Mouse (Mus musculus) kidney, postnatal 0 days (tissue): ENCODE data around the gene Lcn5. TPM values are rescaled to one million over a fixed set of nuclear protein-coding genes. Genes with fewer than 3 reads are reported as not detected.

ENCODE experiments used
- ATAC-seq: fragments of 200-750 bp; cut with Nextera tagmentation; replicated peaks from 2 replicates; pipeline ENCODE4 v1.8.0; 2017; ENCODE audit warnings: low read depth, moderate number of reproducible peaks, moderate TSS enrichment, moderate library complexity; ENCODE audit not compliant: low FRiP score
- DNase-seq: peaks from one replicate; pipeline ENCODE4 v3.0.0-alpha.2; 2016; ENCODE audit warnings: low spot score
- H3K27ac ChIP-seq: fragments of 300-500 bp; sonication (generic); 2 replicates; pipeline ENCODE4 v1.5.1; 2014; ENCODE audit warnings: mild to moderate bottlenecking
- H3K27me3 ChIP-seq: fragments of 300-500 bp; sonication (generic); 2 replicates; pipeline ENCODE4 v1.6.1; 2014; ENCODE audit warnings: low read length, mixed read lengths; ENCODE audit not compliant: insufficient read depth
- H3K36me3 ChIP-seq: fragments of 300-500 bp; sonication (generic); 2 replicates; pipeline ENCODE4 v1.6.1; 2014; ENCODE audit warnings: low read length, mixed read lengths; ENCODE audit not compliant: insufficient read depth
- H3K4me1 ChIP-seq: fragments of 300-500 bp; sonication (generic); replicated peaks from 2 replicates; pipeline ENCODE4 v1.6.1; 2014; ENCODE audit warnings: antibody characterized with exemption, low read length, mixed read lengths; ENCODE audit not compliant: insufficient read depth
- H3K4me2 ChIP-seq: fragments of 300-500 bp; sonication (generic); 2 replicates; pipeline ENCODE4 v1.6.1; 2014; ENCODE audit warnings: mild to moderate bottlenecking, low read length, moderate library complexity, mixed read lengths
- H3K4me3 ChIP-seq: fragments of 300-500 bp; sonication (generic); replicated peaks from 2 replicates; pipeline ENCODE4 v1.5.1; 2014; ENCODE audit warnings: low read depth, low read length
- H3K9ac ChIP-seq: fragments of 300-500 bp; sonication (generic); 2 replicates; pipeline ENCODE4 v1.6.1; 2014; ENCODE audit warnings: low read depth, low read length
- H3K9me3 ChIP-seq: fragments of 300-500 bp; sonication (generic); replicated peaks from 2 replicates; pipeline ENCODE4 v1.6.1; 2016; ENCODE audit warnings: low read length, inconsistent platforms, mixed read lengths
- CTCF ChIP-seq: IDR thresholded peaks from 2 replicates; pipeline ENCODE4 v1.5.1; 2016; ENCODE audit warnings: antibody characterized with exemption, low read depth, mild to moderate bottlenecking, moderate library complexity
- WGBS: fragments of 180-500 bp; shearing (Covaris S2); extraction: QIAGEN DNeasy Blood & Tissue Kit; methylation state at CpG from one replicate; pipeline ENCODE4 v1.1.7; 2014; 5-methylcytosine and 5-hydroxymethylcytosine counted together
- polyA plus RNA-seq: library from polyadenylated mRNA; unstranded; fragments of >200 nt; fragmentation: Nextera tagmentation; extraction: Ambion mirVana; gene quantifications from 2 replicates; pipeline ENCODE4 v1.2.1, GENCODE M21; 2015

Gene Lcn5
- polyA plus RNA-seq, 1 experiment from 2014 or later: not detected

DNA sequence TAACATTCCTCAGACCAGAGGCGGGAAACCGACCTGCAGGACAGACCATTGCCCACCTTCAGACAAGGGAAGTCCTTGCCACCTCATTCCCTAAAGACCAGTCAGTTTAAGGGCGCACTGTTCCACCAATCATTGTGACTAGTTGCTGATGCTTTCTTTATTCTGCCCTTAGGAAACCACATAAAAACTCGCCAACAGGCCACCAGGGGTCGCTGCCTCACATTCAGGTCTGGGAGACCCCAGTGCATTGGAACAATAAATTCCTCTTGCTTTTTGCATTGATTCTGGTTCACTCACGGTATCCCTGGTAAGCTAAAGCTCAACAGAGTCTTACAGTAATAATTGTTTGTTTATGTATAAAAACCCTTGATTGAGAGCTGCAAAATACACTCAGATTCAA is 17.9 kb upstream of the Lcn5 start:
- Histone ChIP-seq H3K27ac (no peak overlapping the region), H3K27me3 (no peaks in the 10 kb centered on the region), H3K9me3 (no peaks in the 10 kb centered on the region), H3K4me2 (no peak overlapping the region), H3K36me3 (no peaks in the 10 kb centered on the region), H3K4me1 (no peaks in the 10 kb centered on the region), H3K9ac (no peak overlapping the region), H3K4me3 (no peak overlapping the region)
- 20% methylated on average over 6 of the region's 6 CpGs for WGBS
- peak; percentile 76 for TF ChIP-seq CTCF
- ATAC-seq: no peak
- peak; percentile 49 for DNase-seq

DNA sequence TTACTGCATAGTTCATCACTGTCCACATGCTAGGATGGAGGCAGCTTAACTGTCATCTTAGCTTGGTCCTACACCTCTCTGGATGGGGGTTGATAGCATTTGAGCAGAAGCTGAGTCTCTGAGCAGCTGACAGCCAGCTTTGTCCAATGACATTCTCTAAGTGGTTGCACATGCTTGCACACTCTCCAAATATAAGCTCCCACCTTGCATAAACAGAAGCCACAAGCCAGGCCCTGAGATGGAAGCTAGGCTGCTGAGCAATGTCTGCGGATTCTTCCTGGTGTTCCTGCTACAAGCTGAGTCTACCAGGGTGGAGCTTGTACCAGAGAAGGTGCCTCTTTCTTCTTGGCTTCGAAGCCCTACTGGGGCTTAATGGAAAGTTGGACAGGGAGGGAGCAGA is 4.8 kb upstream of the Lcn5 start, which contains the start of gene Lcn8:
TSS of gene Lcn8 (plus strand) at position 219 of the 400 bp plus-strand sequence.
- no peak for TF ChIP-seq CTCF
- 86% methylated on average over 2 of the region's 2 CpGs for WGBS

DNA sequence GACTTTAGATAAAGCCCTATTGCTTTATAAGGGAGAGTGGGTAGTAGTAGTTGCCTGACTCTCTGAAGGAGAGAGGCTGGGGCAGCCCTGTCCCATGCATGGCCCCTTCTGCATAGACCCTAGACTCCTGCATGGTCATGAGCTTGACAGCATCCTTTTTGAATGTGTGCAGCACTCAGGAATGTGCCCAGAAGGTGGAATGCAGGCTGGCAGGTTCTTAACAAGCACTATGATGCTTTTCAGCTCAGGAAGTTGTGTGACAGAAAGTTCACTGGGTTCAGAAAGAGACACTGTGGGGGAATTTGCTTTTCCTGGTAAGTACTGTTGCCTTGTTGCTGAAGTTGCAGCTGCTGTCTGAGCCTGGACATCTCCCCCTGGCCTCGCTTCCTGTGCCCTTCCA is 3.2 kb upstream of the Lcn5 start:
- no peak for ATAC-seq
- 39% methylated on average over 1 of the region's 1 CpGs for WGBS
- H3K4me3 ChIP-seq: no peak overlapping the region
- H3K27me3 ChIP-seq: no peaks in the 10 kb centered on the region
- no peak overlapping the region for H3K9ac ChIP-seq
- no peak overlapping the region for H3K27ac ChIP-seq
- H3K9me3 ChIP-seq: no peaks in the 10 kb centered on the region
- no peak overlapping the region for H3K4me2 ChIP-seq
- TF ChIP-seq CTCF: no peak
- no peaks in the 10 kb centered on the region for H3K36me3 ChIP-seq
- DNase-seq: peak; percentile 15
- H3K4me1 ChIP-seq: no peaks in the 10 kb centered on the region

More for the DNA sequence above, 4.8 kb upstream of the Lcn5 start, which contains the start of gene Lcn8:
- Histone ChIP-seq H3K4me2 (no peak within 1 kb of the TSS), H3K9me3 (no peaks in the 10 kb centered on the region), H3K36me3 (no peaks in the 10 kb centered on the region), H3K27me3 (no peaks in the 10 kb centered on the region), H3K27ac (no peak within 1 kb of the TSS), H3K9ac (0 out of 2 replicates have a peak within 1 kb of the TSS, but pooled peaks have one; percentile 13), H3K4me3 (no peak within 1 kb of the TSS), H3K4me1 (no peaks in the 10 kb centered on the region)
- DNase-seq (no peak), ATAC-seq (no peak)

DNA sequence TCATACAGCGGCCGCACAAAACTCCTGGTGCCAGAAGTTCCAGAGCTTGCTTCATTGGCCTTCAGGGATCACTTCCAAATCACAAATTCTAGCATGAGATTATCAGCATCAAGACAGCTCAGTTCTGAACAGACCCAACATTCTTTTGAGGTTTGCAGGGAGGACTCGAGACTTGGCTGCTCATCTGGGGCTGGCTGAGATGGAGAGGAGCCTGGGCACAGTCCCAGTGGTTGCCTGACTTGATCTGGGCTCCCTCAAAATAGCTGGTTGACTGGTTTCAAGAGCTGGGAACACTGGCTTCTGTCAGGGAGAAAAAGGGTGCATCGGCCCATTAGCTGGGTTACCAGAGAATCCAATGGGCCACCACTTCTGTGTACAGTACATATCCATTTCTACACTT is 1.1 kb upstream of the Lcn5 start:
- H3K4me2 ChIP-seq: no peak overlapping the region
- H3K4me3 ChIP-seq: no peak overlapping the region
- H3K4me1 ChIP-seq: no peaks in the 10 kb centered on the region
- no peak overlapping the region for H3K9ac ChIP-seq
- no peak for DNase-seq
- no peaks in the 10 kb centered on the region for H3K27me3 ChIP-seq
- no peaks in the 10 kb centered on the region for H3K36me3 ChIP-seq
- no peak for ATAC-seq
- TF ChIP-seq CTCF: no peak
- 87% methylated on average over 4 of the region's 4 CpGs for WGBS
- H3K9me3 ChIP-seq: no peaks in the 10 kb centered on the region
- H3K27ac ChIP-seq: no peak overlapping the region

DNA sequence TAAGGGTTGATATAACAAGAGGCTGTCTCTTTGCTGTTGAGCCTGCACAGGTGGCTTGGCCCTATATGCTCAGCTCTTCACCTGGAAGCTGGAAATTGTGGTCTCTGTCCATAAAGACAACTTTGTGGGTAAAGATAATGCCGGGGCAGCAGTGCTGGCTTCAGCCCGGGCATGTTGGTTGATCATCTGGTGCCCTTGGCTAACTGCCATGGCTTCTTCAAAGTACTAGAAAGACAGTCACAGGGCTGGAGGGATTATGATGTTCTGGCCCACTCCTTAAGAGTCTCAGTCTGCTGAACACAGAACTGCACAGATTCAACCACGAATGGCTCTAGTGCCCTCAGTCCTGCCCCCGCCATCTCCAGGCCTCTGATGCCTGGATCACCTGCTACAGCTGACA is 506 bp upstream of the Lcn5 start:
- Histone ChIP-seq H3K27ac (no peak overlapping the region), H3K4me1 (no peaks in the 10 kb centered on the region), H3K4me2 (no peak overlapping the region), H3K9me3 (no peaks in the 10 kb centered on the region), H3K36me3 (no peaks in the 10 kb centered on the region), H3K27me3 (no peaks in the 10 kb centered on the region), H3K9ac (no peak overlapping the region), H3K4me3 (no peak overlapping the region)
- no peak for DNase-seq
- no peak for ATAC-seq
- no peak for TF ChIP-seq CTCF
- 72% methylated on average over 4 of the region's 4 CpGs for WGBS

DNA sequence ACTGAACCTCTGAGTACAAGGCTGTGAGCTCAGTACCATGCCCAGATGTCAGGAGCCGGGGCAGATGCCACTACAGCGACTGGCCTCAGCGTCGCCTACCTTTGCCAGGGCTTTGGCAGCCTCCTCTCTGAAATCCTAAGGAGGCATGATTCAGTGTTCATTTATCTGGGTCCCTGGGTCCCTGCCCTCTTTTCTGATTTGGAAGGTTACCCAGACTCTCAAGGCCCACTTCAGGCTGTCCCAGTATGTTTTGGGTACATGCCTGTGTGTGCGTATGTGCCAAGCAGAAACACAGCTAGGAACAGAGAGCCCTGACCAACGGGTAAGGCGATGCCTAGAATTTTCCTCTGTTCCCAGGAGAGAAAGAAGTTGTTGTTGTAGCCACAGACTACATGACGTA is 2.5 kb downstream of the Lcn5 start:
- H3K27ac ChIP-seq: no peak overlapping the region
- H3K4me2 ChIP-seq: no peak overlapping the region
- no peaks in the 10 kb centered on the region for H3K4me1 ChIP-seq
- no peaks in the 10 kb centered on the region for H3K27me3 ChIP-seq
- H3K9ac ChIP-seq: no peak overlapping the region
- H3K36me3 ChIP-seq: no peaks in the 10 kb centered on the region
- H3K4me3 ChIP-seq: no peak overlapping the region
- WGBS: 78% methylated on average over 8 of the region's 8 CpGs
- H3K9me3 ChIP-seq: no peaks in the 10 kb centered on the region
- TF ChIP-seq CTCF: no peak
- DNase-seq (no peak), ATAC-seq (no peak)
